Mouse (Mus musculus) E14TG2a.4 (cell line): ENCODE measurements around the gene Tma7.

ENCODE experiments used
- CTCF ChIP-seq: conservative IDR thresholded peaks from 2 replicates; pipeline ENCODE4 v1.5.1; 2014; ENCODE audit warnings: low read length
- NANOG ChIP-seq: IDR thresholded peaks from 2 replicates; pipeline ENCODE4 v1.6.1; 2014; ENCODE audit warnings: borderline replicate concordance, low read length, mixed read lengths
- POU5F1 ChIP-seq: IDR thresholded peaks from 2 replicates; pipeline ENCODE4 v1.6.1; 2014; ENCODE audit warnings: low read length, borderline replicate concordance

DNA sequence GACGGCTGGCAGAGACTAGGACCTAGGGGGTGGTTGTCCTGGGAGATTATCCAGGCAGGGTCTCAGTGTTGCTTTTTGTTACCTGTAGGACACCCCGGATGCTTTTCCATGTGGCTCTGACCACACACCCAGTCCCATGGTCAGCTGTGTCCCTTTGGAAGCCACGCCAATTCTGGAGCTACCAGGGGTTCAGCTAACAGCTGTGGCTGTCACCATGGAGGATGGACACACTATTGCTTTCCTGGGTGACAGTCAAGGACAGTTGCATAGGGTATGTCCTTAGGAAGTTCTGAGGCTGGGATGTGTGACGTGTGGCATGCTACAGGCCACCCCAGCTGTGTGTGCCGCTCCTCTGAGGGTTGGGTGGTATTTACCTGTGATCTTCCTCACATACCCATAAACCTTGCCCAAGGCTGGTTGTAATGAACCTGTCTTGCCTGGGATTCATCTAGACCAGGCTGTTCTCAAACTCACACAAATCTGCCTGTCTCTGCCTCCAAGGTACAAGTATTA lies 19.6 kb upstream of the Tma7 start:
- TF ChIP-seq CTCF (no peak), NANOG (no peak), POU5F1 (no peak)
